Mouse (Mus musculus) lung, postnatal 36 days (tissue): Measurements from ENCODE around the gene Nol6.
"Not testable (repeated sequence)": the region's sequence is repeated elsewhere in the genome, so short reads cannot be mapped to it uniquely, and the experiment has no call there.

ENCODE experiments used
- DNase-seq: peaks from one replicate; pipeline ENCODE4 v3.0.0; 2022; ENCODE audit warnings: mixed read lengths

Nol6 gene

DNA sequence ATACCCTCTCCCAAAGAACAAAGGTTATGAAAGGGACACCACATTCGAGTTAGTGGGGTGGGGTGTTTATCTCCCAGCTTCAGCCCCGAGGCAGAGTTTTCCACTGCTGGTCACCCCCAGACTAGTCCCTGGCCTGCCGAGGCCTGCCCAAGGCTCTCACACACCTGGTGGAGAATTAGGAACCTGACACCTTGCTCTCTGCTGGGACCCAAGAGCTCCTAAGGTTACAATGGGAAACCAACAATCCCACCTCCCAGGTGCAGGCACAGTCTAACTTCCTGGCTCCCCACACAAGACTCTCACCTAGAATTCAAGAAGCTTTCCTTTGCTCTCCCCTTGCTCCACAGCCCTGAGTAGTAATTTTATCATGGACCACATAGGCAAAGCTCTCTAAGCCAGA is 7.4 kb downstream of the Nol6 start:
- DNase-seq: no peak

DNA sequence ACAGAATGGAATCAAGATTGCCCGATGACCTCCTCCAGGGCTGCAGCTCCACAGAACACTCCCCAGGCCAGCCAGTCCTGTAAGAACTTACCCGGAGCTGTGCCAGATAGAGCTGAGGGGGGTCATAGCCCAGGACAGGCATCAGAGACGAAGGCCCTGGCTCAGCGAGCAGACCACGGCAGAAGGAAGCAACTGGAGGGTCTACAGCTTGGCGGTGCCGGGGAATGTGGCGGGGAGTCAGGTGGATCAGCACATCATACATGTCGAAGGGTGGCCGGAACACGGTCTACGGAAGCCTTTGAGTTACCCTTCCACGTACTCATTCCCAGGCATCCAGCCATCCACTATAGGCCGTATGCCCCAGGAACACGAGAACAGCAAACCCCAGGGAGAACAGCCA is 8.5 kb downstream of the Nol6 start:
- DNase-seq: no peak

DNA sequence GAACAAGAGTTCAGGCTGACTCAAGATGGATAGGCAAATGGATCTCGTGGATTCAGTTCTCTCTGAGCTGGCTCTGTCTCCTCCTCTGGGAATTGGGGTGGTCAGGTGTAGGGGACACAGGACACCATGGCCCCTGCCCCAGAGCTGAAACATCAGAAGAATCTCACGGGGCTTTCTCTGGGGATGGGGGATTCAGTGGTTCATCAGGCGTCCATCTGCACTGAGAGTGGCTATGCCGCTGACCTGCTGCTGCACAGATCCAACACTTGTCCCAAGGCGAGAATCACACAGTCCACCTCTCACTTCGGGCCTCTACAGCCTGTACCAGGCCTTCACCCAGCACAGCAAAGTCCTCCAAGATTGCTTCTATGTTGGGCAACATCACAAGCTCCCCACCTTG is 9.2 kb downstream of the Nol6 start:
- DNase-seq: no peak

- DNase-seq: no peak
Observed at GRCm38 (mm10) chr4:41114358-41115070, 9.7 kb downstream of the Nol6 start.

GRCm38 (mm10) chr4:41108717-41109425 is 15.4 kb downstream of the Nol6 start:
- no peak for DNase-seq

GRCm38 (mm10) chr4:41107440-41107839 is 16.8 kb downstream of the Nol6 start:
- DNase-seq: no peak

DNA sequence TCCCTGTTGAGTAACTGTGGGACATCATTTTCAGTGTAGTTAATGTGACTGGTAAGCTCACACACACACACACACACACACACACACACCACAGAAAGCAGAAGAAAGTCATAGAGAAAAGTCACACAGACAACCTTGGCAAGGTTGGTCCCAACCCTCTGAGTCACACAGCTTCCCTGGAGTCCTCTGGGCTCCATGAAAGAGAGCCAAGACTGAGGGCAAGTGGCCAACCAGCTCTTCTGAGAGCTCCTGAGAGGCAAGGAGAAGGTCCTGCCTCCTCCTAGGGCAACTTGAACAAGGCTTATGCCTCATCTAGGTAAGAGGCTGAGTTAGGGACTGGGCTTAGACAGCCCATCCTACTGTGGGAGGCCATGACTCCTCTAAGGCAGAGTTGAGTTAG is 21.4 kb downstream of the Nol6 start:
- DNase-seq: peak; percentile 71

GRCm38 (mm10) chr4:41100986-41101385 is 23.3 kb downstream of the Nol6 start:
- DNase-seq: no peak

GRCm38 (mm10) chr4:41098577-41098951 is 25.7 kb downstream of the Nol6 start:
- DNase-seq: no peak

- peak; percentile 40 for DNase-seq
Observed at GRCm38 (mm10) chr4:41097871-41098576, 26.2 kb downstream of the Nol6 start, which contains the start of gene Aqp3. TSS of gene Aqp3 (minus strand) at chr4:41098183.

DNA sequence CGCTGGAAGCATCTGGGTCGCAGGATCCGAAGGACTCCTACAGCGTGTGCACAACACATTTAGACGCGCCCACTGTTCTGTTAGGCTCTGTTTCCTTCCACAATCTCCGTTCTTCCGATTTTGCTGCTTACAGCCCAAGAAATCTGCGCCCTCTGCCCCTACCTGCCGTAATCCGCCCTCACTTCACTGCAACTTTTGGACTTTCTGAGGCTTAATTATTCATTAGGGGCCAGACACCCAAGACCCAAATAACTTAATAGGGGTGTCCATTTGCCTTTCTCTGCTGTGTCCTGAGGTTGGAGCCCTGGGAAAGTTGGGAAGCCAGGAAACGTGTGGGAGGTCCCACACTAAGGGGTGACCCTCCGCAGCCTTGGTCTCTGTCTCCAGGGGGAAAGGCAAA is 26.9 kb downstream of the Nol6 start:
- DNase-seq: no peak

DNA sequence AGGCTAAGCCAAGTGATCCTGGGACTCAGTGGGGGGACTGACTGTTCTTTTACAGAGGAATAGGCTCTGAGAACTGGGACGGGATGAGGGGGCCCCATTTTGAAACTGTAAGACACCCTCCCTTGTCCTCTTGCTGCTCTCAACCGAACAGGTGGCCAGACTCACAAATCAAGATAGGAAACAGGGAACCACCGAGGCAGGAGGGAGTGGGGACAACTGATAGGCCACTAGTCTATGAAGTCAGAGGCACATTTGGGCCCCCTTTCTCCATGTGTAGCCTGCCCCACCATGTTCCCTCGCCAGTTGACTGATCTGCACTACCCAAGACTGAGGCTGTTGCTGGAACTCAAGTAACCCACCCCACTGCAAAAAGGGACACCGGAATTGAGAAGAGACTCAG is 27.5 kb downstream of the Nol6 start:
- DNase-seq: no peak

DNA sequence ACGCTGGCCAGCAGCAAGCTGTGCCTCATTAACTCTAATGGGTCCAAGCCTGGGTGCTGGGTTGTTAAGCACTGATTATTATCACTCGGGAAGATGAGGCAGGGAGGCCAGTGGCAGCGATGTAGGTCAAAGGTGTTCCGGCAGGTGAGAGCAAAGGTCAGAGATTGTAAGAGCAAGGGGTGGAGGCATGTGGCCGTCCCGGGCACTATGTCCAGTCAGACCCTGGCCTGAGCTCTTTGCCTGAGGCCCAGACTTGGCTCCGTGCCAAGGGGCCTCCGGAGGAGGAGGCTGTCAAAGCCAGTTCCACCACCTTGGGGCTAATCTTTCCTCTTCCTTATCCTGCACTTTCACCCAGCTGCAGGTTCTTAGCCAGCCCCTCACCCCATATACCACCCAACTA is 28.1 kb downstream of the Nol6 start:
- DNase-seq: no peak

DNA sequence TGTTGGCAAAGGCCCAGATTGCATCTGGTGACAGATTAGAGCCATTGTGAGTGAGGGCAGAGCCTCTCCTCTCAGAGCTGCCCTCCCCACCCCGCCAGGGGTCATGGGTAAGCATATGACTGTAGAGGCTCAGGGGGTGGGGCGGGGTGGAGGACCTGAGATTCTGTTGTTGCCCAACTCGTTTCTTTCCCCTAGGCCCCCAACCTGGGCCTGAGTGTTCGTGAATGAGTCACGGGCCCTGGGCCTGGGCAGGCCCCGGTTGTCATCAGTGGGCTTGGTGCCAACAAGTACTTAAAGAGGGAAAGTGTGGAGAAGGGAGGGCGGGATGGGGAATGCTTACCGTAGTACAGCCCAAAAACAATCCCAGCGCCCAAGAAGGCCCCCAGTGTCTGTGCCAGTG is 29.9 kb downstream of the Nol6 start:
- DNase-seq: peak; percentile 60

- DNase-seq: no peak
Observed at GRCm38 (mm10) chr4:41092958-41093357, 31.3 kb downstream of the Nol6 start.

GRCm38 (mm10) chr4:41091391-41091790 is 32.9 kb downstream of the Nol6 start:
- no peak for DNase-seq

GRCm38 (mm10) chr4:41089705-41090104 is 34.5 kb downstream of the Nol6 start:
- no peak for DNase-seq

DNA sequence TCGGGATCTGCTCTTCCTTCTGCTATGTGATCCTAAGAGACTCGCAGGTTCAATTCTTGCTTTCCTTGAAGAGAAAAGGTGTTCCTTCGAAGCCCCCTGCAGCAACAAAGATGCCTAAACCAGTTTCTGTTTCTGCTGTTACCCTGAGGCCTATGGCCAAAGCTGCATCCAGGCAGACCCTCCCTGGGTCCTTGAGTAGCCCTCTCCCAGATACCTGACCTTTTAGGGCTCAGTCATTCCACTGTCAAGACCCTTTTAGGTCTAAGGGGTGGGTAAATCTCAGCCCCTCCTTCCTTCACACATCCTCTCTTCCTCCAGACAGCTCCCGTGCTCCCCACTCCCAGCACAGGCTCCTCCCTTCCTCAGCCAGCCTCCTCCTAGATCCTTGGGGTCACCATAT is 35.1 kb downstream of the Nol6 start:
- DNase-seq: no peak

DNA sequence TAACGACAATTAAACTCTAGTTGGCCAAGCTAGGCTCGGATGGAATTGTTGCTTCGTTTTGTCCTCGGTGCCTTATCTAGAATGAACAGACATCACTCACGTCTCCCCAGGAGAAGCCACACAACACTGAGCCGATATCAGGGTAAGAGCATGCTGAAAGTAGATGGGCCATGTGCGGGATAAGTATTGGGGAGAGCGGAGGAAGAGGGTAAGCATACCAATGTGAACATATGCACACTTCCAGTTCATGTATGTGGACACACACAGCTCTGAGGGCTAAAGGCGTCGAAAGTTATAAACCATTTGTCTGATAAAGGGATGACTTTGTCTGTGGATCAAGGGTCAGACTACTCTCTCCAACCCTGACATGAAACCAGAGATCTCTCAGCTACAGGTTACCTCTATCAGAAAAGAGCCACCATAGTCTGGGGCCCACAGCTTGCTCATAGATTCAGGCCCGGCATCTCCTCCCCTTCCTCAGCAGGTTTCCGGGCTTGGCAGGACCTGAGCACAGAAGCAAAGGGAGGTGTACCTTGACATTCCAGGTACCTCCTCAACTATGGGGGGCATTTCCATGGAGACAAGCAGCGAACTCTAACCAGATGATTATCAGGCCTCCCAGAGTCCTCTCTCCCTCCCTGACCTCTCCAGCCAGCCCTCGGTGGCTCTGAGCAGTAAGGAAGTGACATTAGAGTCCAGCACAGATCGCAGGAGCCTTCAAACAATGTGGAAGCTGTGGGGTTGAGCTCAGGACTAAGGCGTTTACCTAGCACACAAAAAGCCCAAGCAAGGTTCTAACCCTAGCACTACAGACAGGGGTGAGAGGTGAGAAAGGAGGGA is 36.6 kb downstream of the Nol6 start:
- DNase-seq: no peak

DNA sequence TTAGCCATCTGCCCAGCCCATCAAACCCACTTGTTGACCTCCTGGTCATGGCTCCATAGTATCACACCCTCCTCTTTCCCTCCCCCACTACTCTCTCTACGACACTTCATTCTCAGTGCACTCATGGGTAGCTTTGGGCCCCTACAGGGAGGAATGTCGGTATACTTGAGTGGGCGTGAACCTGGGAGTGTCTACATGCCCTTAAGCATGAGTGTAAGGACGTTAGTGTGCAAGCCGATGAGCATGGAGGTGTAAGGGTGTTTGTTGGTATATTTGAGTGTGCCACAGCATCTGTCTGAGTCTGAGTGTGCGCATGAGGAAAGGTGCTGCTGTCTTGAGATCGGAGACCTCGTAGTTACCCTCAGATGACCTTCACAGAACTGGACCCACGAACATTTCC is 37.3 kb downstream of the Nol6 start:
- DNase-seq: no peak

DNA sequence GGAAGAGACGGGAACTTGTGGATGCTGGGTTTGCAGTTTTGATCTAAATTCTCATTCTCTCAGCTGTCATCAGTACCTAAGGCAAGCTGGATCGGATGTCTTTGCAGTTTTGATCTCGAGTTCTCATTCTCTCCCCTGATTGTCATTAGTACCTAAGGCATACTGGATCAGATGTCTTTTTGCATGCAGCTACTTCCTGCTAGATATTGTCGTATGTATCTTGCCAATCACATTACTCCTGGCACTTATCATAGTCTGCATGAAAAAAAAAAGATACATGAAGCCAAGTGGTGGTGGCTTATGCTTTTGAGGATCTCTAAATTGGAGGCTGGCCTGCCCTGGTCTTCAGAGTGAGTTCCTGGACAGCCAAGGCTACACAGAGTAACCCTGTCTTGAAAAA is 39.4 kb downstream of the Nol6 start:
- no peak for DNase-seq

DNA sequence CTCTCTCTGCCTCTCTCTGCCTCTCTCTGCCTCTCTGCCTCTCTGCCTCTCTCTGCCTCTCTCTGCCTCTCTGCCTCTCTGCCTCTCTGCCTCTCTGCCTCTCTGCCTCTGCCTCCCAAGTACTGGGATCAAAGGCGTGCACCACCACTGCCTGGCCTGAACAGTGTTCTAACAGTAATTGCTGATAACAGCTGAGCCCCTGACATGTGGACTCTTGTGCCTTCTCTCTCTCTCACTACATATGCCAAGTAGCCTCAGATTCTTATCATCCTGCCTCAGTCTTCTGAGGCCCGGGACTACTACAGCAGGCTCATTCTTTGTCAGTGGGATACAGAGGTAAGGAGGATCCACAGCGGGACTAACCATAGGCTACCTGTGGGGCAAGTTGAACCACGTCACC is 41.5 kb downstream of the Nol6 start:
- DNase-seq: not testable (repeated sequence)

- DNase-seq: no peak
Observed at GRCm38 (mm10) chr4:41081733-41082132, 42.5 kb downstream of the Nol6 start.
